Mouse (Mus musculus): ENCODE data around the gene Mboat2. TPM values are rescaled to one million over a fixed set of nuclear protein-coding genes. Genes with fewer than 3 reads are reported as not detected.

The Mboat2 gene
- total RNA-seq, 2 experiments from 2014 or later, result 2.3 to 2.4 TPM

DNA sequence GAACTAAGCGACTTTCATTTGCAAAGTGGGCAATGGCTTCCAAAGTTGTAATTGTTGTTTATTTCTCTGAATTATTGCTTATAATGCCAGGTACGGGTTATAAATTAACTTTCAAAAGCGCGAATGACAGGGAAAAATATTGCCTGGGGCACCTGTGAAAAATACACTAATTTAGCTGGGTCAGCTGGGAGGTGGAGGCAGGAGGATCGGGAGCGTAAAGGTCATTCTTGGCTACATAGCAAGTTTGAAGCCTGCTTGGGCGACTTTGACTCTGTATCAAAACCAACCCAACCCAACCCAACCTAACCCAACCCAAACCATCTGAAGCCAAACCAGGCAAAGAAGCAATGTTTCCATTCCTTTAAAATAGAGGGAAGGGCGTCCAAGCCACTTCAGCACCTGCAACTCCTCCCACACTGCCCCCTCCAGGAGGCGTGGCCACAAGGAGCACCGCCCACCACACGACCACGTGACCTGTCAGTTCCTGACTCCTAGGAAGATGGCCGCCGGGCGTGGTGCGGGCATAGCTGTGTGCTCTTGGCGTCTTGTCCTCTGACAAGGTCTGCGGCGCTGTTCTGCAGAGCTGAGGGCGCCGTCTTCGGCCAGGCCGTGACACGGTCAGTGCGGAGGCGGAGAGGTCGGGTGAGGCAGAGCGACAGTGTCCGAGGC, 143.9 kb downstream of the Mboat2 start, which contains the start of gene Kidins220:
Gene Kidins220, plus strand, starts transcription at position 480 of the 669 bp plus-strand sequence.
- intact Hi-C loops (cut with DNase I), result no loop called here

DNA sequence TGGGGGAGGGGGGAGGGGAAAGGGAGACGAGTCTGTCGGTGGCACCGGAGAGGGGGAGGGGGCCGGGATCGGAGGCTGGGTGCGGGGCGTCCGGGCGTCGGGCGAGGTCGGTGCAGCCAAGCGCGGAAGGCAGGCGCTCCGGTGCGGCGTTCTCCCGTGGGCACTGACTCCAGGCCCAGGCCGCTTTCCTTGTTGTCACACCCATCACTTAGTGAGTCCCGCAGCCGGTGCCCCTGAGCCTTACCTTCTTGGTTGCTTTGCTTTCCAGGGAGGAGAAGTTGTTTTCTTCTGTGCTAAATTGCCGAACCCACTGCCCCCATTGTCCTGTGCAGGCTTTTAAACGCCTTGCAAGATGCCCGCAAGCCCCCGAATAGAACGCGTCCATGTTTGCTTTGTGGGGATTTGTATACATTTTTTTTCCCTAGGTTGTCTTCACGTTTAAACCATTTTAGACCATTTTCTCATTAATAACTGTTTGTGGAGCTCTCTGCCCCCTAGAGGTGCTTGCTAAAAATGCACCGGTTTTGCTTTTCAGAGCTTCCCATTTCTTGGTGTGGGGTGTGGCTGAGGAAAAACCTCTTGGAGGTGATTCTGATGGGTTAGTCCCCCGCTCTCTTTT, 144.5 kb downstream of the Mboat2 start:
- peak in 1 of 2 experiments; percentile 28 for DNase-seq
- intact Hi-C loops (cut with DNase I), result no loop called here

More for the DNA sequence above, 143.9 kb downstream of the Mboat2 start, which contains the start of gene Kidins220:
- DNase-seq, result peak; percentile 93 to 94

GRCm38 (mm10) chr12:24985226-24985625, 154.5 kb downstream of the Mboat2 start:
- intact Hi-C loops (cut with DNase I), result no loop called here
- DNase-seq, result no peak

DNA sequence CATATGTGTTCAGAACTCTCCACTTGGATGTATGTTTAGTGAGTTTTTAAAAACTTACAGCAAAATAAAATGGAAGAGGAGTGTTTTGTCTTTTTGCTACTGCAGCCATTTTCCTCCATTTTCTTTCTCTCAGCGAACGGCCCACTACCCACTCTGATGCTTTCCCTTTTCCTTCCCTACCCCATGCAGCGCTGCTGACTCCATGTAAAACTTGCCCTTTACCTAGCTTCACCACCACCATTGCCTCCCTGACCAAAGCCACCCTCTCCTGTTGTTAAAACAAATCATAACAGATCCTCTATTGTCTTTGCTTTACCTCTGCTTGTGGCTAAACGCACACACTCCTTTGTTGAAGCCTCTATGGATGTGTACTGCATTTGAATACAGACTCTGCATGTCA, 164.7 kb downstream of the Mboat2 start:
- DNase-seq, result no peak
- intact Hi-C loops (cut with DNase I), result no loop called here

- DNase-seq, result no peak
- intact Hi-C loops (cut with DNase I), result no loop called here
Measured at GRCm38 (mm10) chr12:25005350-25005749, 174.7 kb downstream of the Mboat2 start.

DNA sequence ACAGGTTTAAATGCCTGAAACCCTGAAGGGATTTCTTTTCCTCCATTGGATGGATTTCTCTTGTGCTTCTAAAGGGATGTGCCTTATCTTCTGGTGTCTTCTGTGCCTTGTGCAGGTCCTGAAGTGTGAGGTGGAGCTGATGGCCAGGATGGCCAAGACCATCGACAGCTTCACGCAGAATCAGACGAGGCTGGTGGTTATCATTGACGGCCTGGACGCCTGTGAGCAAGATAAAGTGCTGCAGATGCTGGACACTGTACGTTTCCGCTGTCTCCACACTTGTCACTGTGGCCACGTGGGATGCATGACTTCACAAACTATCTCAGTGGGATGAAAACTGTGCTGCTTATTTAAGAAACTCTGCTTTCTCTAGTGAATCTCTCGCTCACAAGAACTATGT, 179.3 kb downstream of the Mboat2 start:
- intact Hi-C loops (cut with DNase I), result no loop called here
- no peak for DNase-seq

DNA sequence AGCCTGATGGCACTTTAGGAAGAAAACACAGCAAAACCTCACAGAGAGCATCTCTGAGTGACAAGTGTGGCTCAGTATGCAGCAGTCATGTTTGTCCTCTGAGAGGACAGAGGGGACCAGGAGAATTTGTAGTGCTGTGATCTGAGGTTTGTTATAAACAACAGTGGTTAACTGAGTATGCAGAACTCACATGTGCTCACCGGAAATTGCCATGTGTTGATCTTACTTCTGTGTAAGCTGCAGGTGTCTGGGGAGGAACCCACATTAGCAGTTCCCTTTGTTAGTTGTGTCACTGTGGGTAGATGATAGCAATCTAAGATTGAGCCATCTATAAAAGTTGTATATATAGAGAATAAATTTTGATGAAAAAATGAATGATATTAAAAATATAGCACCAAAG, 179.7 kb downstream of the Mboat2 start:
- intact Hi-C loops (cut with DNase I), result no loop called here
- no peak for DNase-seq

DNA sequence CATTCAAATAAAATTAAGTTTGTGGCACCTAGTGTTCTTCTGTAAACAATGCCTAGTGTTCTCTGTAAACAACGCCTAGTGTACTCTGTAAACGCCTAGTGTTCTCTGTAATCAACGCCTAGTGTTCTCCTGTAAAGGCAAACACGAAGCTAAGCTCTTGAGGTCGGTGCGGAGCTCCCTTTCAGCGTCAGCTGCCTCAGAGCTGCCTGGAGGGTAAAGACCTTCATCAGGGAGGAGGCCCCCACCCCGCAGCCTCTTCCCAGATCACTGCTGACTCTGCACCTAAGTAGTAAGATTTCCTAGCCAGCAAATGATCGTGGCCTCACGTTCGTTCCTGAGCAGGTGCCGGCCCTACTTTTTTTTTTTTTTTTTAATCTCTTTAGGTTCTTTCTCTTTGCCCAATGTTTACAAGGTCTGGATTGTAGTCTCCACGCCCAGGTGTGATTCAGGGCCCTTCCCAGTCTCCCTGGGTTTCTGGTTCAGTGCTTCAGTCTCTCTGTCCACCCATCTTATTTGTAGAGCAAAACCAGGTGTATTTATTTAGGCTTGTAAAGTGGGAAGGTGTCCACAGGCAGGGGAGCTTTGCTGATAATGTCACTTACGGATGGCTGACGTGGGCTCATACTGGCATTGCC, 181.2 kb downstream of the Mboat2 start:
- intact Hi-C loops (cut with DNase I), result no loop called here
- no peak for DNase-seq

- intact Hi-C loops (cut with DNase I), result no loop called here
- no peak for DNase-seq
Measured at GRCm38 (mm10) chr12:25012555-25013540, 182.2 kb downstream of the Mboat2 start.

Other genes with a start within 250 kb of the Mboat2 start
- 1 to 10 TPM; 7.8 to 8.6 TPM for gene Klf11, start 179.6 kb upstream of the Mboat2 start, total RNA-seq (2021)
- 1 to 10 TPM; 3.4 to 3.7 TPM for gene Cys1, start 149.1 kb upstream of the Mboat2 start, total RNA-seq (2021)
- gene Rrm2, start 122.6 kb upstream of the Mboat2 start, total RNA-seq (2021), result 1 to 10 TPM; 2.1 to 3.0 TPM
- 10 to 100 TPM; 38.3 to 54.1 TPM for gene Kidins220, start 144.0 kb downstream of the Mboat2 start, total RNA-seq (2021)

All from gastrocnemius, postnatal 36 days (tissue).